Mouse (Mus musculus): Measurements from ENCODE around the gene Bcor. TPM values are rescaled to one million over a fixed set of nuclear protein-coding genes. Genes with fewer than 3 reads are reported as not detected.

Gene Bcor
- polyA plus RNA-seq, 1 experiment from 2014 or later = 17.5 TPM

GRCm38 (mm10) chrX:12085290-12085689, 74.9 kb downstream of the Bcor start:
- Histone ChIP-seq H3K27ac (no peak overlapping the region), H3K4me3 (no peak overlapping the region; the same call in 1 of the 2 replicates), H3K4me1 (peaks cover 58% of the 10 kb centered on the region), H3K27me3 (ENCODE audit: insufficient read depth, poor library complexity, severe bottlenecking) (peaks cover 97% of the 10 kb centered on the region), H3K9me3 (no peaks in the 10 kb centered on the region), H3K36me3 (no peaks in the 10 kb centered on the region)
- DNase-seq (ENCODE audit: low spot score) = no peak
- 8% methylated on average over 18 of the region's 18 CpGs for WGBS

GRCm38 (mm10) chrX:12084698-12085097, 75.5 kb downstream of the Bcor start:
- no peak overlapping the region for H3K4me3 ChIP-seq
- H3K27ac ChIP-seq = no peak overlapping the region
- no peaks in the 10 kb centered on the region for H3K36me3 ChIP-seq
- DNase-seq (ENCODE audit: low spot score) = no peak
- peaks cover 52% of the 10 kb centered on the region for H3K4me1 ChIP-seq
- peaks cover 97% of the 10 kb centered on the region for H3K27me3 ChIP-seq (ENCODE audit: insufficient read depth, poor library complexity, severe bottlenecking)
- H3K9me3 ChIP-seq = no peaks in the 10 kb centered on the region
- WGBS = 28% methylated on average over 4 of the region's 4 CpGs

GRCm38 (mm10) chrX:12083631-12084030, 76.5 kb downstream of the Bcor start:
- Histone ChIP-seq H3K27ac (no peak overlapping the region), H3K4me1 (peaks cover 43% of the 10 kb centered on the region), H3K36me3 (no peaks in the 10 kb centered on the region), H3K9me3 (no peaks in the 10 kb centered on the region), H3K27me3 (ENCODE audit: insufficient read depth, poor library complexity, severe bottlenecking) (peaks cover 97% of the 10 kb centered on the region), H3K4me3 (no peak overlapping the region)
- WGBS = 30% methylated on average over 10 of the region's 10 CpGs
- no peak for DNase-seq (ENCODE audit: low spot score)

- no peak for DNase-seq (ENCODE audit: low spot score)
- Histone ChIP-seq H3K27me3 (ENCODE audit: insufficient read depth, poor library complexity, severe bottlenecking) (peaks cover 97% of the 10 kb centered on the region), H3K27ac (no peak overlapping the region), H3K4me3 (no peak overlapping the region), H3K4me1 (peaks cover 41% of the 10 kb centered on the region), H3K36me3 (no peaks in the 10 kb centered on the region), H3K9me3 (no peaks in the 10 kb centered on the region)
- 12% methylated on average over 16 of the region's 16 CpGs for WGBS
These were observed 77.4 kb downstream of the Bcor start for GRCm38 (mm10) chrX:12082736-12083135.

- WGBS = 24% methylated on average over 5 of the region's 5 CpGs
- Histone ChIP-seq H3K4me3 (peak overlapping the region; percentile 74; the same call in 1 of the 2 replicates), H3K36me3 (no peaks in the 10 kb centered on the region), H3K27me3 (ENCODE audit: insufficient read depth, poor library complexity, severe bottlenecking) (peaks cover 97% of the 10 kb centered on the region), H3K9me3 (no peaks in the 10 kb centered on the region), H3K4me1 (peaks cover 41% of the 10 kb centered on the region), H3K27ac (no peak overlapping the region; the same call in 1 of the 2 replicates)
- DNase-seq (ENCODE audit: low spot score) = no peak
These were observed 78.0 kb downstream of the Bcor start for GRCm38 (mm10) chrX:12082184-12082583.

- H3K4me1 ChIP-seq = peaks cover 38% of the 10 kb centered on the region
- WGBS = 6% methylated on average over 22 of the region's 22 CpGs
These were observed 78.4 kb downstream of the Bcor start for GRCm38 (mm10) chrX:12081741-12082155.

GRCm38 (mm10) chrX:12080904-12081740, 79.0 kb downstream of the Bcor start:
- H3K4me3 ChIP-seq = peak overlapping the region; percentile 74
- peaks cover 97% of the 10 kb centered on the region for H3K27me3 ChIP-seq (ENCODE audit: insufficient read depth, poor library complexity, severe bottlenecking)
- H3K9me3 ChIP-seq = no peaks in the 10 kb centered on the region
- DNase-seq (ENCODE audit: low spot score) = peak; percentile 85
- peaks cover 38% of the 10 kb centered on the region for H3K4me1 ChIP-seq
- no peaks in the 10 kb centered on the region for H3K36me3 ChIP-seq
- peak overlapping the region; percentile 92 for H3K27ac ChIP-seq
- WGBS = under 1% methylated on average over 56 of the region's 61 CpGs

More at GRCm38 (mm10) chrX:12081741-12082155, 78.4 kb downstream of the Bcor start:
- H3K9me3 ChIP-seq = no peaks in the 10 kb centered on the region
- H3K36me3 ChIP-seq = no peaks in the 10 kb centered on the region
- peaks cover 97% of the 10 kb centered on the region for H3K27me3 ChIP-seq (ENCODE audit: insufficient read depth, poor library complexity, severe bottlenecking)
- peak overlapping the region; percentile 74 for H3K4me3 ChIP-seq
- no peak for DNase-seq (ENCODE audit: low spot score)
- peak overlapping the region; percentile 92; the same call in 1 of the 2 replicates for H3K27ac ChIP-seq

- Histone ChIP-seq H3K27ac (peak overlapping the region; percentile 92), H3K27me3 (ENCODE audit: insufficient read depth, poor library complexity, severe bottlenecking) (peaks cover 98% of the 10 kb centered on the region), H3K4me3 (peak overlapping the region; percentile 74), H3K36me3 (no peaks in the 10 kb centered on the region), H3K9me3 (no peaks in the 10 kb centered on the region), H3K4me1 (peaks cover 29% of the 10 kb centered on the region)
- WGBS = under 1% methylated on average over 62 of the region's 97 CpGs
- peak; percentile 82 for DNase-seq (ENCODE audit: low spot score)
These were observed 79.9 kb downstream of the Bcor start for GRCm38 (mm10) chrX:12080095-12080903.

- 4% methylated on average over 72 of the region's 79 CpGs for WGBS
- Histone ChIP-seq H3K4me1 (peaks cover 28% of the 10 kb centered on the region), H3K9me3 (no peaks in the 10 kb centered on the region), H3K27me3 (ENCODE audit: insufficient read depth, poor library complexity, severe bottlenecking) (peaks cover 98% of the 10 kb centered on the region), H3K4me3 (peak overlapping the region; percentile 74), H3K27ac (peak overlapping the region; percentile 92), H3K36me3 (no peaks in the 10 kb centered on the region)
- DNase-seq (ENCODE audit: low spot score) = peak; percentile 76
These were observed 80.7 kb downstream of the Bcor start for GRCm38 (mm10) chrX:12079309-12080094.

- H3K27me3 ChIP-seq (ENCODE audit: insufficient read depth, poor library complexity, severe bottlenecking) = peaks cover 99% of the 10 kb centered on the region
- no peak for DNase-seq (ENCODE audit: low spot score)
- H3K36me3 ChIP-seq = no peaks in the 10 kb centered on the region
- H3K4me3 ChIP-seq = peak overlapping the region; percentile 74
- no peaks in the 10 kb centered on the region for H3K9me3 ChIP-seq
- H3K27ac ChIP-seq = peak overlapping the region; percentile 92
- WGBS = under 1% methylated on average over 27 of the region's 27 CpGs
- H3K4me1 ChIP-seq = peaks cover 31% of the 10 kb centered on the region
These were observed 81.2 kb downstream of the Bcor start for GRCm38 (mm10) chrX:12079059-12079308.

- peak overlapping the region; percentile 92 for H3K27ac ChIP-seq
- no peak for DNase-seq (ENCODE audit: low spot score)
- H3K4me1 ChIP-seq = peaks cover 32% of the 10 kb centered on the region
These were observed 81.7 kb downstream of the Bcor start for GRCm38 (mm10) chrX:12078195-12079058.

GRCm38 (mm10) chrX:12077601-12077980, 82.6 kb downstream of the Bcor start:
- H3K27ac ChIP-seq = peak overlapping the region; percentile 83
- H3K9me3 ChIP-seq = no peaks in the 10 kb centered on the region
- no peak for DNase-seq (ENCODE audit: low spot score)
- H3K27me3 ChIP-seq (ENCODE audit: insufficient read depth, poor library complexity, severe bottlenecking) = peaks cover 99% of the 10 kb centered on the region
- no peaks in the 10 kb centered on the region for H3K36me3 ChIP-seq
- H3K4me1 ChIP-seq = peaks cover 33% of the 10 kb centered on the region
- peak overlapping the region; percentile 74 for H3K4me3 ChIP-seq
- 3% methylated on average over 22 of the region's 22 CpGs for WGBS

More at GRCm38 (mm10) chrX:12078195-12079058, 81.7 kb downstream of the Bcor start:
- H3K27me3 ChIP-seq (ENCODE audit: insufficient read depth, poor library complexity, severe bottlenecking) = peaks cover 99% of the 10 kb centered on the region
- H3K36me3 ChIP-seq = no peaks in the 10 kb centered on the region
- 2% methylated on average over 73 of the region's 73 CpGs for WGBS
- peak overlapping the region; percentile 74 for H3K4me3 ChIP-seq
- H3K9me3 ChIP-seq = no peaks in the 10 kb centered on the region

Measured in heart, embryonic 10.5 days (tissue).